Mouse (Mus musculus) layer of hippocampus, adult 9-10 months (tissue): ENCODE measurements around the gene Higd2a.

Source experiments
- DNase-seq: peaks from one replicate; pipeline ENCODE4 v3.0.0; 2022; ENCODE audit warnings: low spot score

Higd2a gene

GRCm38 (mm10) chr13:54589996-54590951 lies at the start of gene Higd2a, which contains the start of gene Nop16:
TSS of gene Higd2a (plus strand) at chr13:54590207.
TSS of gene Nop16 (minus strand) at chr13:54590090.
- DNase-seq, result peak; percentile 98

GRCm38 (mm10) chr13:54548036-54548435 lies 42.0 kb upstream of the Higd2a start:
- DNase-seq, result no peak

DNA sequence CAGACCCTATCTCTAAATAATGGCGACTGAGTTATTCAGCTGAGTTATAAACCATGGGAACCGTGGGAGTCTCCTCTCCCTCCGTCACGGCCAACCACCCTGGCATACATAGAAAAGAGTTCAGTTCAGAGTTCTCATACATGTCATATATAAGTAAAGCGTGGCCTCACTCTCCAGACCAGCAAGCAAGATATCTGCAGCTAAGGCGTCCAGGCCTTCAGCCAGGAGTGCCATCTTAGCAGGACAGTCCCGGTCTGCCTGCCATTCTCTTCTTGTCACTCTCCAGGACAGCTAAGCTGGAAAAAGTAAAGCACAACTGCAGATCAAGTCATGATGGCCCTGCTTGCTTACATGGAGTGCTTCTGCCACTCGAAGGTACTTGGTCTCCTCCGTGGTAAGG lies 33.8 kb upstream of the Higd2a start:
- no peak for DNase-seq

DNA sequence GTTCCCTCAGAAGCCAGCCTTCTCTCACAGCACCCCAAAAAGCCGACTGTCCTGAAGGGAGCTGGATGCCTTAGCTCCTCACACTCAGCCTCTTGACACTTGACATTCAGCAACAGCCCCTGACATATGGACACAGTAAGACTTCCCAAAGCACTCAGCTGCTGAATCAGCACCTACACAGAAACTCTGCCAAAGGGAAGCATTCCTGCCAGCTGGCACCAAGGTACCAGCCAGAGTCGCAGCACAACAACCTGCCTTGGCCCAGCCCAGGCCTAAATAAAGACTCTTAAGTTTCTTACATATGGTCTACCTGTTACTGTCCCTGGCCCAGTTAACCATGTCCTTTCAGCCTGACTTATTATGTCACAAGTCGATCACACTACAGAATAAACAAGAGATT lies 33.2 kb upstream of the Higd2a start:
- no peak for DNase-seq

DNA sequence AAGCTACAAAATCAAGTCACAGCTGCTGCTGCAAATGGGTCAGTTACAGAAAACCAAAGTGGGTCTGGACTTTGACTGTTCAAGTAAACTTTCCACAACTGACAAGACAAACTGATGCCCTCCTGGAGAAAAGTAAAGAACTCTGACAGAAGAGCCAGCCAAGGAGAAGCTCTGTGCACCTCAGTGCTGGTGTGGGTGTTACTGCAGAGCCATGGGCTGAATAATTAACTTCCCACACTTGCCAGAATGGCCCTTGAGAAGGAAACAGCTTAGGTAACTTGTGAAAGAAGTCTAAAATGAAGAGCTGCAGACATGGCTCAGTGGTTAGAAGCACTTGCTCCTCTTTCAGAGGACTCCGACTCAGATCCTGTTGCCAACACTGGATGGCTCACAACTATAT lies 32.4 kb upstream of the Higd2a start:
- DNase-seq, result no peak

GRCm38 (mm10) chr13:54559656-54560055 lies 30.4 kb upstream of the Higd2a start:
- DNase-seq, result no peak

GRCm38 (mm10) chr13:54560608-54561007 lies 29.4 kb upstream of the Higd2a start:
- DNase-seq, result no peak

- no peak for DNase-seq
Measured at GRCm38 (mm10) chr13:54562562-54562961, 27.4 kb upstream of the Higd2a start.

- no peak for DNase-seq
Measured at GRCm38 (mm10) chr13:54564232-54565200, 25.5 kb upstream of the Higd2a start.

GRCm38 (mm10) chr13:54565201-54565581 lies 24.8 kb upstream of the Higd2a start, which contains the start of gene 4833439L19Rik:
TSS of gene 4833439L19Rik (minus strand) at chr13:54565435.
- DNase-seq, result peak; percentile 78

GRCm38 (mm10) chr13:54565594-54566345 lies 24.2 kb upstream of the Higd2a start:
- DNase-seq, result no peak

DNA sequence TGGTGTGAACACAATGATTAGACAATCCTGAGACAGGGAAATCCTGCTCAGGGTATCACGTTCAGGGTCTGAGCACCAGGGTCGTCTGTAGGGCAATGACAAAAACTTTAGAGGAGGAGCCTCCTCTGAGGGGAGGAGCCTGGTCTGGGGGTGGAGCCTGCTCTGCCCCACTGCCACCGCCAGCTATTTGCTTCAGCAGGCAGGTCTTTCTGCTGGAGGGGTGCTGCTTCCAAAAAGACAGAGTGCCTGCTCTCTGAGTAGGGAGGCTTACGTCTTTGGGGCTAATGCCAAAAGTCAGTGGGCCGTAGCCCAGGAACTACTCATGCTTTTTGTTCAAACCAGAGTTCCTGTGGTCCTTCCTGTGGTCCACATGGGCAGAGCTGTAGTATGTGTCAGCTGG lies 21.6 kb upstream of the Higd2a start:
- no peak for DNase-seq

GRCm38 (mm10) chr13:54569282-54569681 lies 20.7 kb upstream of the Higd2a start:
- no peak for DNase-seq

DNA sequence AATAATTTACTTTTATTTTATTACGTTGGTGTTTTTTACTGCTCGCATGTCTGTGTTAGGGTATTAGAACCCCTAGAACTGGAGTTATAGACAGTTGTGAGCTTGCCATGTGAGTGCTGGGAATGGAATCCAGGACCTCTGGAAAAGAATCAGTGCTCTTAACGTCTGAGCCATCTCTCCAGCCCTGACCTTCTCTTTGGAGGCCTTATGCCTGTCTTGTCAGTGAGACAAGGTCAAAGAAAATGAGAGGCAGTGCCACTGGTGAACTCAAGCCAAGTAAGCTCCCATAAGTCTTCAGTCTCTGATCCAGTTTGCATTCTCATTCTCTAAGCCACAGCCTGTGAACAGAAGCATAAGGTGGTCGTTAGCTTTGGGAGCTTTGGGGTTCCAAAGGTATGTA lies 19.3 kb upstream of the Higd2a start:
- DNase-seq, result no peak

DNA sequence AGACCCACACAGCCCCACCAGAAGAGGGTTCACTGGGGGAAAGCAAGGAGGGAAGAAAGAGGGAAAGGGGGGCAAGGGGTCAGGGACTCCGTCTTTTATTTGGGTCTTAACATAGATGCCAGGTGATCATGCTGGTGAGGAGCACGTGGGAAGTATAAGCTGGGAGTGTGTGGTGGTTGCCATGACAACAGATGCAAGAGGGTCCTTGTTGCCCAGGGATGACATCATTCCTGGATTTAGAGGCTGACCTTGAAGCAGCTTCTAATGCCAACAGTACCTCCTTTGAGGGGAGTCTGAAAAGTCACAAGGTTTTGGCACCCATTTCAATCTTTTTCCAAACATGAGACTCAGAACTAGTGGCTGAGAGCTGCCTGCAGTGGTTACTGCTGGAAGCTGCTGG lies 18.4 kb upstream of the Higd2a start:
- DNase-seq, result no peak

DNA sequence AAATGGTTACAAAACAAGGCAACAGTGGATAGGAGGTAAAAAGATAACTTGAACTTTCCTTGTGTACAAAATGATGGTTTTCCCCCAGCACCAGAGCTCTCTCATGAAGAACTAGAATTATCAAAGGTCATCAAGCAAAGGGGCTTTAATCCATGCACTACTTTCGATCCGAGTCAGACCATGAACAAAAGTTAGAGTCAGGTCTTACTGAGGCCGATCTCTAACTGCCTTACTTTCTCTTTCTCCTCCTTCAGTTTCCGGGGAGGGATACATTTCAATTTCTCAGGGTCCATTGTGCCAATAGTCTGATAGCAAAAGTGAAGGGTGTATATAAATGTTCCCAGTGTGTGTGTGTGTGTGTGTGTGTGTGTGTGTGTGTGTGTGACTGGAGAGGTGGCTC lies 17.4 kb upstream of the Higd2a start:
- no peak for DNase-seq

DNA sequence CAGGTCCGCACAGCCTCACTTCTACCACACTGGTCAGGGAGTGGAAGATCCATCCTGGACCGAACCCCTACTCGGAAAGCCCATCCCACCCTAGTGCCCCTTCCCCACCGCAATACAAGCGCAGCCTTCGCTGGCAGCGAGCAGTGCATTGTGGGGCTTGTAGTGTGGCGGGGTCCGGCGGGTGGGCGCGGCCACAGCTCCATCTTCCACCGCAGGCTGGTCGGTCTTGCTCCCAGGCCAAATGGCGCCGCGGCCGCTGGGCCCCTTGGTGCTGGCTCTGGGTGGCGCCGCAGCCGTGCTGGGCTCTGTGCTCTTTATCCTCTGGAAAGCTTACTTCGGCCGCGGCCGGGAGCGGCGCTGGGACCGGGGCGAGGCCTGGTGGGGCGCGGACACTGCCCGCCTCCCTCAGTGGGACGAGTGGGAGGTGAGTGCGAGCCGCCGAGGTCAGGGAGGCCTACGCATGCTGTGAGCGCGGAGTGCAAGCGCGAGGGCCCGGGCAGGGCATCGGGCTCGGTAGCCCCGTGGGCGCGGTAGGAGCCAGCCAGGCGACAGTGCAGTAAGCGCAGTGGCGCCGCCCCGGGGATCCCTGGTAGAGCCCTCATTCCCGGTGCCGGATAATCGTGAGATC lies 15.0 kb upstream of the Higd2a start, which contains the start of gene Arl10:
TSS of gene Arl10 (plus strand) at position 162 of the 628 bp plus-strand sequence.
- no peak for DNase-seq

- no peak for DNase-seq
Measured at GRCm38 (mm10) chr13:54575489-54575888, 14.5 kb upstream of the Higd2a start.

- DNase-seq, result no peak
Measured at GRCm38 (mm10) chr13:54577652-54578507, 12.1 kb upstream of the Higd2a start.

DNA sequence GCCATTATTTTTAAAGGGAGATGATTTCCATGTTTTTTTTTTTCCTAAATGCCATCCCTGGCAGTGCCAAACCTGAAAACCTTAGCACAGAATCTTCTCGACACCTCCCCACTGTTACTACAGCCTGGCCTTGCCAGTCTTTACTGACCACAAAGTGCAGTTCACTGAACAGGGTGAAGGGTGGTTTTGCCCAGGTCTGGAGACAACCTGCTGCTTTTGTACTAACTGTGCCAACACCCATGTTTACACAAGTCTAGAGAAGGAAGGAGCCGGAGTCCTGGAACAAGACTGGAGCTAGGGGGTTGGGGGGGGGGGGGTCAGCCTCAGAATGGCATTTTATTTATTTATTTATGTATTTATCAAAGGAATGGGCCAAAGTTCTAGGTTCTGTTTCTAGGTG lies 8.6 kb upstream of the Higd2a start:
- DNase-seq, result no peak
